Mouse (Mus musculus) thymus, adult 2 months (tissue): ENCODE data around the gene Dpyd.

Experiments used
- CTCF ChIP-seq: fragments of 200-500 bp; IDR thresholded peaks from 2 replicates; pipeline ENCODE4 v1.5.1; 2012; ENCODE audit warnings: mild to moderate bottlenecking, control low read depth, low read length, moderate library complexity, borderline replicate concordance; ENCODE audit not compliant: control insufficient read depth, poor library complexity, insufficient read depth; ENCODE audit errors: extremely low read depth
- POLR2A ChIP-seq: fragments of 200-500 bp; IDR thresholded peaks from 2 replicates; pipeline ENCODE4 v1.6.1; 2012; ENCODE audit warnings: mild to moderate bottlenecking, low read length, control low read depth, moderate library complexity; ENCODE audit not compliant: control insufficient read depth, poor library complexity, insufficient read depth; ENCODE audit errors: extremely low read depth

DNA sequence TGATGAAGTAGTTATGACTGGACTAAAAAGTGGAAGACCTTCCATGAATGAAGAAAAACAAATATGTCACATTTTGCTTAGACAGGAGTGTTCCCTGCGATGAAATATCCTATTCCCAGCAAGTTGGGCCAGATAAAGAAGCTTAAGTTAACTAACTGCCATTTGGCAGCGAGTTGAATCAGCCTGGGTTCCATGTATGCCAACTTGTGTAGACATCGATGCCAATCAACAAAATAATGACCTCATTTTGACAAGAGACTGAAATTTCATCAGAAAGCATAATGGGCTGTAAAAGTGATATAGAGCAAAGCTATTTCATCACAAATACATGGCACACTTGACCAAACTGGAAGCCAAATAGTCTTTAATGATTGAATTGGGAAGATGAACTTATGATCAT, 681.3 kb downstream of the Dpyd start:
- TF ChIP-seq CTCF: no peak
- TF ChIP-seq POLR2A: no peak
